Mouse (Mus musculus): ENCODE results near the gene Parp14. TPM values are rescaled to one million over a fixed set of nuclear protein-coding genes. Genes with fewer than 3 reads are reported as not detected.
"Not testable (repeated sequence)": the region's sequence is repeated elsewhere in the genome, so short reads cannot be mapped to it uniquely, and the experiment has no call there.

Parp14 gene
- polyA plus RNA-seq, 1 experiment from 2014 or later, result 0.48 TPM

DNA sequence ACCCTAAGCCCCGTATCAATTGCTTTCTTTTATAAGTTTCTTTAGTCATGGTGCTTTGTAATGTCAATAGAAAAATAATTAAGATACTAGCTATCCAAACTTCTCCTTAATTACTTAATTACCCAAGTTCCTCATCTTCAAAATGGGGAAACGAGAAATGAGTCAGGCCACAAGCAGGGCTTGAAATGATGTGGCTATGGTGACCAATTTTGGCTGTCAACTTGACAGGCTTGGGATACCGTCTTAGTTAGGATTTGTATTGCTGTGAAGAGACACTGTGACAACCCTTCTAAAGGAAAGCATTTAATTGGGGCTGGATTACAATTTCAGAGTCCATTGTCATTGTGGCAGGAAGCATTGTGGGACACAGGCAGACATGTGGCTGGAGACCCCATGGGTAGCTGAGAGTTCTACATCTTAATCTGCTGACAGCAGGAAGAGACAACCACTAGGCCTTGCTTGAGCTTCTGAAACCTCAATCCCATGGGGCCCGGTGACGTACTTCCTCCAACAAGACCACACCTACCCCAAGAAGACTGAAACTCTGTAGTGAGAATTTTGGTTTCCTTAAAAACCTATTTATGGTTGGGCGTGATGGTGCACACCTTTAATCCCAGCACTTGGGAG lies 31.8 kb upstream of the Parp14 start:
- Histone ChIP-seq H3K9me3 (replicated peaks) (no peaks in the 10 kb centered on the region), H3K27me3 (no peaks in the 10 kb centered on the region), H3K27ac (no peak overlapping the region), H3K4me3 (replicated peaks) (no peak overlapping the region), H3K36me3 (no peaks in the 10 kb centered on the region), H3K4me2 (no peak overlapping the region), H3K4me1 (replicated peaks) (peaks cover 23% of the 10 kb centered on the region), H3K9ac (no peak overlapping the region)
- WGBS (ENCODE audit: insufficient replicate concordance), result 59% methylated on average over 6 of the region's 6 CpGs
- ATAC-seq (ENCODE audit: low read depth) (no peak), DNase-seq (no peak)

DNA sequence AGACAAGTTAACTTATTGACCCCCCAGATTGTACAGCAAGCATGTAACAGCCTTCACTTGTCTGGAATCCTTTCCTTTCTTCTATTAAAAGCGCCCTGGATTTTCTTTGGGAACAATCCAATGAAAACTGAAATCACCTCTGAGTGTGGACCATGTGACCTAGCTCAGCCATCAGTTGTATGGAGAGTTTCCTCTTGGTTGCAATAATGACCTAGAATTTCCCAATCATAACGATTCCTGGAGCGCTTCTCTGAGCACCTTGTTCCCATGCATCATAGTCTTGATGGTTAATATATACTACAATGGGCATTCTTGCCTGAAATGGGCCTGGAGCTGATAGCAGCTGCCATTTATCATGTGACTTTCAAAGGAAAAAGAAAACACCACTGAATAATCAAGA lies 29.2 kb upstream of the Parp14 start:
- Histone ChIP-seq H3K27me3 (no peaks in the 10 kb centered on the region), H3K4me1 (replicated peaks) (peaks cover 13% of the 10 kb centered on the region), H3K27ac (no peak overlapping the region), H3K36me3 (no peaks in the 10 kb centered on the region), H3K9ac (no peak overlapping the region), H3K4me2 (no peak overlapping the region), H3K9me3 (replicated peaks) (no peaks in the 10 kb centered on the region), H3K4me3 (replicated peaks) (no peak overlapping the region)
- WGBS (ENCODE audit: insufficient replicate concordance), result 69% methylated on average over 3 of the region's 3 CpGs
- no peak for DNase-seq
- no peak for ATAC-seq (ENCODE audit: low read depth)

DNA sequence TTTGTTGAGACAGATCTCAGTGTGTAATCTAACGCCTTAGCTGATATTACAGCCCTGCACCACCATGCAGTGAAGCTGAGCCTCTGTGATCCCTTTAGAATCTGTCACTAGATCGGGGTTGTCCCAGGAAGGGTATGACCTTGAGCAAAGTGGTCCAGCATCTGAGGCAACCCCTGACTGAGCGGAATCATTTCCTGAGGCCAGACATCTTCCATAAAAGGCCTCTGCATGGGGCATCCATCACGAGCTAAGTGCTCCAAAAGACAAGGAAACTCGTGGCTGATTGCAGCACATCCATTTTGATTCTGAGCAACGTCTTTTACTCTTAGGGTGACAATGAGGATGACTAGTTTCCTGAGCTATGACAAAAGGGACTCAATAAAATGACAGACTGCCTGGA lies 23.7 kb upstream of the Parp14 start:
- Histone ChIP-seq H3K4me3 (replicated peaks) (no peak overlapping the region), H3K27ac (no peak overlapping the region), H3K9me3 (replicated peaks) (no peaks in the 10 kb centered on the region), H3K9ac (no peak overlapping the region), H3K27me3 (no peaks in the 10 kb centered on the region), H3K4me2 (no peak overlapping the region), H3K4me1 (replicated peaks) (no peaks in the 10 kb centered on the region), H3K36me3 (no peaks in the 10 kb centered on the region)
- WGBS (ENCODE audit: insufficient replicate concordance), result 54% methylated on average over 6 of the region's 6 CpGs
- DNase-seq (no peak), ATAC-seq (ENCODE audit: low read depth) (no peak)

DNA sequence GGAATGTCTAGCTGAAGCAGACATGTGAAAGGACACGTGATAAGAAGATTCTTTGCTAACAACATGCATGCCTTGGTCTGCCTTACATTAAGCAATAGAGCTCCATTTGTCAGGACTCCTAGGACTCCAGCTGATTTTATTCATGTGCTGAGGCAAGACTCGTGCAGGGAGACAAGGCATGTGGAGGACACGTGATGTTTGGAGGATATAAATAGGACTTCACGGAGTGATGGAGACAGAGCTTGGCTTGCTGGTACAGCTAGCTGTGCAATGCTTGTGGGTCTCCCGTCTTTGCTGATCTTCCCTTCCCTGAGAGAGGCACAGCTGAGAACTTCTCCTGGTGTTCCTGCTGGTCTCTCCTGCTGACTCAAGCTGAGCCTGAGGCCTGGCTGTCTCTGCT lies 20.3 kb upstream of the Parp14 start:
- H3K9ac ChIP-seq; ATAC-seq (ENCODE audit: low read depth); H3K36me3 ChIP-seq; H3K9me3 ChIP-seq (replicated peaks); H3K4me2 ChIP-seq; H3K4me1 ChIP-seq (replicated peaks); H3K27ac ChIP-seq; H3K4me3 ChIP-seq (replicated peaks); H3K27me3 ChIP-seq; DNase-seq: not testable (repeated sequence)
- WGBS (ENCODE audit: insufficient replicate concordance), result 66% methylated on average over 5 of the region's 5 CpGs

DNA sequence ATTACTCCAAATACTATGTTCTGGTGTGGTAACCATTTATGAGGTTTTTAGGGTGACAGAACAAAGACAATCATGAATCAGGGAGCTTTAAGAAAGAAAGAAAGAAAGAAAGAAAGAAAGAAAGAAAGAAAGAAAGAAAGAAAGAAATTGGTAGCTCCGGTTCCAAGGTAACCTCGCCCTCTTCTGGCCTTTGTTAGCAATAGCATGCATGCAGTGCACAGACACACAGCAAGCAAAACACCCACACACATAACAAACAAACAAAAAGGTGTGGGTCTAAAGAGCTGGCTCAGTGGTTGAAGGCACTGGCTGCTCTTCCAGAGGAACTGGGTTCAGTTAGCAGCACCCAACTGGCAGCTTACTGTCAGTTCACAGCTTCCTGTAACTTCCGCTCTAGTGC lies 19.3 kb upstream of the Parp14 start:
- no peaks in the 10 kb centered on the region for H3K4me1 ChIP-seq (replicated peaks)
- no peak overlapping the region for H3K4me2 ChIP-seq
- no peaks in the 10 kb centered on the region for H3K36me3 ChIP-seq
- H3K27ac ChIP-seq, result no peak overlapping the region
- H3K4me3 ChIP-seq (replicated peaks), result no peak overlapping the region
- H3K27me3 ChIP-seq, result no peaks in the 10 kb centered on the region
- WGBS (ENCODE audit: insufficient replicate concordance), result 64% methylated on average over 3 of the region's 3 CpGs
- DNase-seq (no peak), ATAC-seq (ENCODE audit: low read depth) (no peak)
- H3K9ac ChIP-seq, result no peak overlapping the region
- H3K9me3 ChIP-seq (replicated peaks), result no peaks in the 10 kb centered on the region

DNA sequence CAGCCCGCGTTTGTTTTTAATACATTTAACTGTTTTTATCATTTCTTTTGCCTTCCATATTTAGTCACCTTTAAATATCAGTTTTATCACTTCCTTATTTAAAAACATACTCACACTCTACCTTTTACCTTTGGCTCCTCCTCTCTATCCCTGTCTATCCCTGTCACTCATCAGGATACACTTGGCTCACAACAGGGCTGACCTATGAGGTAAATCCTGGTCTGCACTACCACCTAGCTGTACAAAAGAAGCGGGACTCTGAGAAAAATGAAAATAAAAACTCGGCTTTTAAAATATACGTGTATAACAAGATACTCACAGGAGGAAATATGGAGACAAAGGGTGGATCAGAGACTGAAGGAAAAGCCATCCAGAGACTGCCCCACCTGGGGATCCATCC lies 17.6 kb upstream of the Parp14 start:
- H3K36me3 ChIP-seq, result no peaks in the 10 kb centered on the region
- no peaks in the 10 kb centered on the region for H3K9me3 ChIP-seq (replicated peaks)
- no peak for DNase-seq
- no peak for ATAC-seq (ENCODE audit: low read depth)
- H3K27me3 ChIP-seq, result no peaks in the 10 kb centered on the region
- H3K27ac ChIP-seq, result no peak overlapping the region
- no peak overlapping the region for H3K4me3 ChIP-seq (replicated peaks)
- H3K4me2 ChIP-seq, result no peak overlapping the region
- H3K9ac ChIP-seq, result no peak overlapping the region
- H3K4me1 ChIP-seq (replicated peaks), result no peaks in the 10 kb centered on the region
- 77% methylated on average over 5 of the region's 5 CpGs for WGBS (ENCODE audit: insufficient replicate concordance)

DNA sequence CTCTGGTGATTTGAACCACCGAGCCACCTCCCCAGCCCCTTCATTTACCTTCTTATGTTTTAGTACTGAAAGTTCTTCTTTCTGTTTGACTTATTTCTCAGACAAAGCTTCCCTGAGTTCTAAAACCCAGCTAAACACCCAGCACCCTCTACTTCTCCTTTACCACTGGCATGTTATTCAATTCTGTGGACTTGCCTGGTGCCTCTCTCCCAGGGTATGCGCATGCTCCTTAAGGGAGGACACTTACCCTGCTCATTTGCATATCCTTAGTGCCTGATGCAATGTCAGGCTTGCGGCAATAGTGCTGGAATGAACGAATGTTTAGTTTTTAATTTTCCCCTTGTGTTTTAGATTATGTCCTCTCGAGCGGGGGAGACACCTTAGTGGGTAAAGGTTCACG lies 16.8 kb upstream of the Parp14 start:
- H3K36me3 ChIP-seq, result no peaks in the 10 kb centered on the region
- H3K9ac ChIP-seq, result no peak overlapping the region
- no peak overlapping the region for H3K4me3 ChIP-seq (replicated peaks)
- no peaks in the 10 kb centered on the region for H3K27me3 ChIP-seq
- WGBS (ENCODE audit: insufficient replicate concordance), result 68% methylated on average over 7 of the region's 7 CpGs
- H3K9me3 ChIP-seq (replicated peaks), result no peaks in the 10 kb centered on the region
- DNase-seq (no peak), ATAC-seq (ENCODE audit: low read depth) (no peak)
- H3K4me1 ChIP-seq (replicated peaks), result no peaks in the 10 kb centered on the region
- H3K27ac ChIP-seq, result no peak overlapping the region
- no peak overlapping the region for H3K4me2 ChIP-seq

DNA sequence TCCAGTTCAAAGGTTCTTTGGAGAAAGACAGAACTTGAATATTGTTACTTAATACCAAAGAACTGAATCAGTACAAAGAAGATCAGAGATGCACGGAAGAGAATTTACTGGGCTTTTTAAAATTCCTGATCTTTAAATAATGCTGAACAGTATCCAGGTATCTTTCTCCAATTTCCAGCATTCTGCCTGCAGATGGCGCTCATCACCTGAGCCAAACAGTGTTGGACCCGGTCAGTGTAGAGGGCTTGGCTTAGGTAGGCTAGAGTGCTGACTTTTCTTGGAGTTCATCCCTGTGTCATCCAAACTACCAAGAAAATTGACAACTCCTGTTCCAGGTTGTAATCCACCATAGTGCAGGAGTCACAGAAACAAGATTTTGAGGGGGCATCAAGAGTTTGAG lies 3.1 kb upstream of the Parp14 start:
- WGBS (ENCODE audit: insufficient replicate concordance), result 19% methylated on average over 3 of the region's 3 CpGs
- Histone ChIP-seq H3K4me1 (replicated peaks) (peaks cover 22% of the 10 kb centered on the region), H3K4me3 (replicated peaks) (no peak overlapping the region), H3K36me3 (no peaks in the 10 kb centered on the region), H3K9ac (no peak overlapping the region), H3K27ac (no peak overlapping the region), H3K4me2 (no peak overlapping the region), H3K27me3 (peaks cover 30% of the 10 kb centered on the region), H3K9me3 (replicated peaks) (no peaks in the 10 kb centered on the region)
- ATAC-seq (ENCODE audit: low read depth), result 0 out of 2 replicates have a peak, but pooled peaks have one; percentile 38
- DNase-seq, result peak; percentile 31

DNA sequence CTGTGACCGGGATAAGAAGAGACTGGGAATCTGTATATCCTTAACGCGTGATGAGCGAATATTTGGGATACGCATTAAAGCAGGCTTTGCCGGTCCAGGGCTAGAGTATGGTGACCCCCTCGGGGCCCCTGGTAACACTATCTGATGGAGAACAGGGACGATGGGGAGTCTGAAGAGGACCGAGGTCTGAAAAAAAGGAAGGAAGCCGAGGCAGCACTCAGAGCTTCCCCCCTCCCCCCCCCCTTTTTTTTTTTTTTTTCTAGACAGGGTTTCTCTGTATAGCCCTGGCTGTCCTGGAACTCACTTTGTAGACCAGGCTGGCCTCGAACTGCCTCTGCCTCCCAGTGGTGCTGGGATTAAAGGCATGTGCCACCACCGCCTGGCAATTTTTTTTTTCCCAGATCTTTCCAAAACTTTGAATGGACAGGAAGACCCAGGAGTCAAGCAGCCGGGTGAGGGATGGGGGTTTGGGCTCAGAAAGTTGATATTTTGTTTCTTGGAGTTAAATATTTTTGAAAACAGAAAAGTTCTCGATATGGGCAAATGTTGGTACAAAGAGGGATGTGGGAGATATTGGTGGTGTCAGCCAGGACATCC lies 1.2 kb upstream of the Parp14 start:
- WGBS (ENCODE audit: insufficient replicate concordance), result 21% methylated on average over 14 of the region's 14 CpGs
- Histone ChIP-seq H3K9me3 (replicated peaks) (no peaks in the 10 kb centered on the region), H3K36me3 (no peaks in the 10 kb centered on the region), H3K9ac (peak overlapping the region; percentile 83; the same call in 1 of the 2 replicates), H3K4me2 (peak overlapping the region; percentile 87), H3K4me3 (replicated peaks) (peak overlapping the region; percentile 80), H3K27ac (no peak overlapping the region), H3K4me1 (replicated peaks) (peaks cover 32% of the 10 kb centered on the region), H3K27me3 (peaks cover 30% of the 10 kb centered on the region)
- ATAC-seq (ENCODE audit: low read depth) (no peak), DNase-seq (no peak)

DNA sequence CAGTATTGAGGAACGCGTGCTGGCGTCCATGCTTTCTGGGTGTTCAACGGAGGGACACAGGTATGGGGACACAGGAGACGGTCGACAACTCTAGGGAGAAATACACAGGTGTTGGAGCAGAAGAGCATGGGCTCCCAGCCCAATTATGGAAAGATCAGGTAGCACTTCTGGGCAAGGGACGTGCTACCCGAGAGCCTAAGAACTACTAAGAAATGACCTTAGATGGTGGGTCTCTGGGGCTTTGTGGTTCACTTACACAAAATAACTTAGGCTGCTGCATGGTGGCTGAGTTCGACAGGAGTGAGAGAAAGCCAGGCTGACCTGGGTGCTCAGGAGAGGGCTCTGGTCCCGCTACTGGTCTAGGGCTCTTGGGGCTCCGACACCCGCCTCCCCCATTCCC lies 554 bp upstream of the Parp14 start:
- WGBS (ENCODE audit: insufficient replicate concordance), result 19% methylated on average over 12 of the region's 12 CpGs
- H3K4me2 ChIP-seq, result peak overlapping the region; percentile 87
- no peak overlapping the region for H3K27ac ChIP-seq
- H3K9ac ChIP-seq, result peak overlapping the region; percentile 83
- DNase-seq (no peak), ATAC-seq (ENCODE audit: low read depth) (peak; percentile 27; the same call in 1 of the 2 replicates)
- H3K4me1 ChIP-seq (replicated peaks), result peaks cover 32% of the 10 kb centered on the region
- no peaks in the 10 kb centered on the region for H3K36me3 ChIP-seq
- peaks cover 30% of the 10 kb centered on the region for H3K27me3 ChIP-seq
- H3K4me3 ChIP-seq (replicated peaks), result peak overlapping the region; percentile 80
- no peaks in the 10 kb centered on the region for H3K9me3 ChIP-seq (replicated peaks)

DNA sequence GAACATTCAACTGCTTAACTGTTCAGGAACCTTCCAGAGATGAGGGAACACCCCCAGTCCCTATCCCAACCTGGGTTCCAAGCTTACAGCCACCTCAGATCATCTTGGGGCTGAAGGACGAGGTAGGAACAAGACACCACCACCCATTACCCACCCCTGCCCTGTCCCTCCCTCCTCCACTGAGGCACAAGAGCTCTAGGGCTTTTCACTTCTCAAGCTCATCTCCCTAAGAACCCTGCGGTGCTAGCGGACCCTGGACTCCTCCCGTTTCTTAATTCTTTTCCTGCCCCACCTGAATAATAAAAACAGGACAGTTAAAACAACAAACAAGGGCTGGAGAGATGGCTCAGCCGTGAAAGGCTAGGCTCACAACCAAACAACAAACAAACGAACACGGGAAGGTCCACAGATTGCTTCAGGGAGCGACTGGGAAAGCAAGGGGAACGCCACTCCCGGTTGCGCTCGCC lies 730 bp downstream of the Parp14 start:
- 3% methylated on average over 12 of the region's 12 CpGs for WGBS (ENCODE audit: insufficient replicate concordance)
- peak overlapping the region; percentile 41; the same call in 1 of the 2 replicates for H3K27ac ChIP-seq
- ATAC-seq (ENCODE audit: low read depth), result no peak

DNA sequence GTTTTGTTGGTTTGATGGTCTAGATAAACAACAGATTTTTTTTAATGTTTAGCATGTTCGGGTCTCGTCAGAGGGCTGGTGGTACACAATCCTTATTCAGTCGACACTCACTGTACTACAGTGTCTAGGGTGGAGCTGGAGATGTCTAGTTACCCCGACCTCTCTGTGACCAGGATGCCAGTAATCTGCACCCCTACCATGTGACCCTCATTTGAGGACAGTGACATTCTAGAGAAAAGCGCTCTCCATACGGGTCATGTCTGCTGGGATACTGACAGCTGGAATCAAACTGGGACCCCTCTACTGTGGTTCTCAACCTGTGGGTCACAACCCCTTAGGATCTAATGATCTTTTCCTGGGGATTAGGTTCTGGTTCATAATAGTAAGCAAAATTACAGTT lies 1.7 kb downstream of the Parp14 start:
- 54% methylated on average over 6 of the region's 6 CpGs for WGBS (ENCODE audit: insufficient replicate concordance)
- Histone ChIP-seq H3K9me3 (replicated peaks) (no peaks in the 10 kb centered on the region), H3K4me1 (replicated peaks) (peaks cover 32% of the 10 kb centered on the region), H3K36me3 (no peaks in the 10 kb centered on the region), H3K27ac (no peak overlapping the region), H3K4me3 (replicated peaks) (no peak overlapping the region; the same call in 1 of the 2 replicates), H3K4me2 (peak overlapping the region; percentile 40), H3K27me3 (peaks cover 33% of the 10 kb centered on the region), H3K9ac (no peak overlapping the region)
- ATAC-seq (ENCODE audit: low read depth) (no peak), DNase-seq (no peak)

More for the DNA sequence above, 730 bp downstream of the Parp14 start:
- Histone ChIP-seq H3K4me3 (replicated peaks) (peak overlapping the region; percentile 80), H3K36me3 (no peaks in the 10 kb centered on the region), H3K4me2 (peak overlapping the region; percentile 87), H3K9ac (peak overlapping the region; percentile 83), H3K9me3 (replicated peaks) (no peaks in the 10 kb centered on the region), H3K4me1 (replicated peaks) (peaks cover 32% of the 10 kb centered on the region), H3K27me3 (peaks cover 30% of the 10 kb centered on the region)
- DNase-seq, result no peak

All from liver, embryonic 13.5 days (tissue).